Mouse (Mus musculus) liver, adult 10 weeks (tissue): ENCODE data around the gene Gjc2. TPM values are rescaled to one million over a fixed set of nuclear protein-coding genes. Genes with fewer than 3 reads are reported as not detected.

Source experiments
- polyA plus RNA-seq: library from polyadenylated mRNA; stranded (reverse); fragments of 350-450 nt; fragmentation: Illumina TruSeq; extraction: RNeasy Lipid Tissue Mini Kit (QIAGEN cat#74804); gene quantifications from one replicate; pipeline ENCODE4 v1.2.3, GENCODE M21; 2014; ENCODE audit warnings: low read depth, low replicate concordance

Gene Gjc2
- polyA plus RNA-seq = not detected

GRCm38 (mm10) chr11:59182864-59183331, at the start of gene Gjc2:
Gene Gjc2, minus strand, starts transcription at chr11:59183213.

DNA sequence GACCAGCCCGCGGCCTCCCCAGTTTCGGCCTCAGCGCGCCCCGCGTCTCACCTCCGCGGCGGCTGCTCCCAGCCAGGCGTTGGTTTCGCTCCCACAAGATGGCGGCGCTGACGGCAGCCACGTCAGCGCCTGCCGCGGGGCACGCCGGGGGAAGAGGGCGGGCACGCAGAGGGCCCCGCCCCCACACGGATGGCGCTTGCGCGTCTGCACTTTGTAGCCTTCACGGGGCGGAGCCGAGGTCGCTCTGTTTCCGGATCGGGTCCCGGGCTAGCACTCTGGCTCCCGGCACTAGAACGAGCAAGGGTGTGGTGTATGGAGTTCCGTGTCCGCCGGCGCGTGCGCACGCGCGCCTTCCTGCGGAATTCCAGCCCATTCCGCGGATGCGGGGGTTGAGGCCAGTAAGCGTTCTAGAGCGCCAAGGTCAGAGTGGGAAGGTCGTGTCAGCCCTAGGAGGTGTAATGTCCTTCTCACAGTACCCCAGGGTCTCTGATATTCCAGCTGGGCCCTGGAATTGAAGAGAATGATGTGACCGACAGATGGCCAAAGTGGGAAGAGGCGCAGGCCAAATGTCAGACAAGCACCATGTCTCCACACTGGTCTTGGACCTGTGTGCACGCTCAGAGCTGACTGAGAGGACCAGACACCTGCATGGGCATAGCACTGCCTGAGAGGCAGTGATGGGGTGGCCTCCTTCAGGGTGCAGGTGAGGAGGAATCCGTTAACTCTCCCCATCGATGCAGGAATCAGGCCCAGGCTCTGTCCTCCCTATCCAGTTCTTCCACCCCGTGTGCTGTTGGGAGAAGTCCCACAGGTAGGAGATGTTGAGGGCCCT, 45.3 kb upstream of the Gjc2 start, which contains the start of gene Arf1:
Arf1 (minus strand) TSS at position 149 of the 832 bp plus-strand sequence.

DNA sequence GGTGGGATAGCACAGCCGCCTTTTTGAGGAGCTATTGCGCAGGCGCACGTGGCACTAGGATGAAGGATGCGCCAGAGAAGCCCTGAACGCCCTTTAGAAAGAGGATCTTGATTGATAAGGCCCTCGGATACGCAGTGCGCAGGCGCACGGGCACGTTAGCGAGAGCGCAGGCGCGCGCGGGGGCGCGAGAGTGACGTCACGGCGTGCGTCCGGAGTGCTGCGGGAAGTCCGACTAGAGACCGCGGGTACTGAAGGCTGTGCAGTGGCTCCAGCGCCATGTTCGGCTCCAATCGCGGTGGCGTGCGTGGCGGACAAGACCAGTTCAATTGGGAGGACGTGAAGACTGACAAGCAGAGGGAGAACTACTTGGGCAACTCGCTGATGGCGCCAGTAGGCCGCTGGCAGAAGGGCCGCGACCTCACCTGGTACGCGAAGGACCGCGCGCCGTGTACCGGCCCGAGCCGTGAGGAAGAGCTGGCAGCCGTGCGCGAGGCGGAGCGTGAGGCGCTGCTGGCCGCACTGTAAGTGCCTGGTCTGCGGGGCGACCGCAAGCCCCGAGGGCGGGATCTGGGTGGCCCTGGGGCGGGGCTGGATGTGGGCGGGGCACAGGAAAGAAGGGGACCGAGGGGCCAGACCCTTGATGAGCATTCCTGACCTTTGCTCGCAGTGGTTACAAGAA, 25.3 kb upstream of the Gjc2 start, which contains the start of gene 2310033P09Rik:
2310033P09Rik (plus strand) TSS at position 169 of the 679 bp plus-strand sequence.

GRCm38 (mm10) chr11:59202081-59202995, 19.3 kb upstream of the Gjc2 start, which contains the start of gene Mrpl55:
Gene Mrpl55, plus strand, starts transcription at chr11:59202486.

GRCm38 (mm10) chr11:59192059-59192386, 9.0 kb upstream of the Gjc2 start, which contains the start of gene Guk1:
Gene Guk1, minus strand, starts transcription at chr11:59192212.

DNA sequence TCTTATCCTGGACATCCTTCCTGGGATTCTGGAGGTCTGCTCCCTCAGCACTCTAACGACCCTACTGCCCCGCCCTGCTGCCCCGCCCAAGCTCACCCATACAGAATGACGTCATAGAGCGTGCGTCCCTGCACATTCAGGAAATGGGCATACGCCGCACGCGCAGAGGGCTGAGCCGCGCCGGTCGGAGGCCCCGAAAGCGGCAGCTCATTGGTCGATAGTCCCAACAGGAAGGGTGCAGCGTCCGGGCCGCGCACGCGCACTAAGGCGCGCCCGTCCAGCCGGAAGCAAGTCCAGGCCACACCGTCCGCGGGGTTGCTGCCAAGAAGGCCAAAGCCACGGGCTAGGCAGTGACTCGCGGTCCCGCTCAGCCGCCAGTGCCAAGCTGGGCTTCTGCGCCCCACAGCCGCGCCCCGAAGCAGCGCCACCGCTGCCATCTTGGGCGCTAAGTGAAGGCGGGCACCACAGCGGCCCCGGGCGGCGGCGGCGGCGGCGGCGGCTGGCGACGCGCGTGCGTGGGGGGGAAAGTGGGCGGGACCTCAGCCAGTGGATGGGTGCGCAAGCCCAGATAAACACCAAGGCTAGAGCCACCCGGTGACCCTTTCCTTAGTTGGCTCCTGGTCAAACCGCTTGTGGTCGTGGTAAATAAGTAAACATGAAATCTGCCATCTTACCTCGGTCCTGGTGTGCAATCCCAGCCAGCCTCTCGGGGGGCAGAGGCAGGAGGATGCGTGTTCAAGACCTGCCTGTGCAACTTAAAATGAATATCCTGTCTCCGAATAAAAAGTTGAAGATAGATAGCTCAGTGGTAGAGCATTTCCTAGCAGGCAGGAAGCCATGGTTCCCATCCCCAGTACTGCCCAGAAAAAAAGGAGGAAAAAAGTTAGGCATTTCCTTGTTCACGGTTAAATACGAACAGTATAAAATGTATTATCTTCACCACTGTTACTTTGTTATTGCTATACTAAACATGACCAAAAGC, 19.5 kb downstream of the Gjc2 start, which contains the start of gene Iba57:
Iba57 (minus strand) TSS at position 485 of the 982 bp plus-strand sequence.

GRCm38 (mm10) chr11:59135904-59136452, 47.0 kb downstream of the Gjc2 start, which contains the start of gene Obscn:
Gene Obscn, minus strand, starts transcription at chr11:59136402.

Other genes with a start within 250 kb of the Gjc2 start
- 11.6 TPM for gene Rnf187, start 244.3 kb downstream of the Gjc2 start, polyA plus RNA-seq
- gene Hist3h2ba, start 234.3 kb downstream of the Gjc2 start, polyA plus RNA-seq = not detected
- gene Hist3h2a, start 228.5 kb downstream of the Gjc2 start, polyA plus RNA-seq = 2.3 TPM
- not detected for gene Trim17, start 228.5 kb downstream of the Gjc2 start, polyA plus RNA-seq
- gene Trim11, start 205.1 kb downstream of the Gjc2 start, polyA plus RNA-seq = 2.0 TPM
- gene Obscn, start 46.8 kb downstream of the Gjc2 start, polyA plus RNA-seq = not detected
- gene Iba57, start 19.5 kb downstream of the Gjc2 start, polyA plus RNA-seq = 1.1 TPM
- 6.4 TPM for gene Guk1, start 9.0 kb upstream of the Gjc2 start, polyA plus RNA-seq
- gene Mrpl55, start 19.3 kb upstream of the Gjc2 start, polyA plus RNA-seq = 10.2 TPM
- 1.6 TPM for gene 2310033P09Rik, start 25.1 kb upstream of the Gjc2 start, polyA plus RNA-seq
- 149 TPM for gene Arf1, start 45.1 kb upstream of the Gjc2 start, polyA plus RNA-seq
- not detected for gene Wnt3a, start 107.5 kb upstream of the Gjc2 start, polyA plus RNA-seq
- gene Wnt9a, start 123.7 kb upstream of the Gjc2 start, polyA plus RNA-seq = 0.29 TPM
- not detected for gene Prss38, start 192.4 kb upstream of the Gjc2 start, polyA plus RNA-seq